Mouse (Mus musculus) lung, adult 2 months (tissue): ENCODE data around the gene Kif2c.

Experiments used
- CTCF ChIP-seq: fragments of 200-500 bp; IDR thresholded peaks from 2 replicates; pipeline ENCODE4 v1.5.1; 2011; ENCODE audit warnings: mild to moderate bottlenecking, low read length, control low read depth; ENCODE audit not compliant: insufficient read depth
- POLR2A ChIP-seq: fragments of 200-500 bp; IDR thresholded peaks from 2 replicates; pipeline ENCODE4 v1.6.1; 2011; ENCODE audit warnings: low read depth, mild to moderate bottlenecking, control low read depth, low read length, borderline replicate concordance; ENCODE audit errors: extremely low read depth

DNA sequence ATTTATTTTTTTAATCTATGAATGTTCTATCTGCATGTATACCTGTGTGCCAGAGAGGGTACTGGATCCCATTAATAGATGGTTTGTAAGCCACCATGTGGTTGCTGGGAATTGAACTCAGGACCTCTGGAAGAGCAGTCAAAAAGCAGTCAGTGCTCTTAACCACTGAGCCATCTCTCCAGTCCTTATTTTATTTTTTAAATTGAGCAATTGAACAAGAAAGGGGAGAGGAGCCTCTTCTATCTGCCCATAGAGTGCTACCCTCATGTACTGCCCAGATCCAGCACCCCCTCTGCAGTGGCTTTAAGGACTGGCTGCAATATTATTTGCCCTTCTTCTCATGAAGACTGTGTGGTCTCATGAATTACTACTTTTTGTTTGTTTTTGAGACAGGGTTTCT lies 42.8 kb upstream of the Kif2c start:
- TF ChIP-seq CTCF (no peak), POLR2A (no peak)
